Mouse (Mus musculus): ENCODE measurements around the gene Il12rb2.

DNA sequence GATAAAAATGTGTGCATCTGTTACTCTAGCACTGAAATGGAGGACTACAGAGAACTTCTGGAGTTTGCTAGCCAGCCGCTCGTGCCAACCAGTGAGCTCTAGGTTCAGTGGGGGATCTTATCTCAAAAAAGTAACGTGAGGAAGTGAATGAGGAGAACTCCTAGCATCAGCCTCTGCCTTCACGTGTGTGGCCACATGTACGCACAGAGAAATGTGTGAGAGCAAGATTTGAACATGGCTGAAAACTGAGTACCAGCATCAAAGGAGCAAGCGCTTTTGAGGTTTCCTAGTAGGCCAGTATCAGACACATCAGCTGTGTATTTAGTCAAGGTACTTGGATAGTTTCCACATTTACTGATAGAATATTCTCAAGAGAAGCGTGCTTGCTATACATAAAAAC lies 111.1 kb downstream of the Il12rb2 start:
- TF ChIP-seq GATA1 (IDR thresholded peaks at IDR 0.05; ENCODE audit: borderline replicate concordance, low read length) (no peak), FLI1 (IDR thresholded peaks at IDR 0.05; ENCODE audit: low read length) (no peak)

Data from megakaryocyte, embryonic 14.5 days (primary cell).